Mouse (Mus musculus) lung, embryonic 14.5 days (tissue): ENCODE data around the gene Zfp941. TPM values are rescaled to one million over a fixed set of nuclear protein-coding genes. Genes with fewer than 3 reads are reported as not detected.

Experiments used
- ATAC-seq: fragments of 200-750 bp; cut with Nextera tagmentation; 2 replicates; pipeline ENCODE4 v1.8.0; 2017; ENCODE audit warnings: mild to moderate bottlenecking, moderate TSS enrichment, moderate library complexity; ENCODE audit not compliant: insufficient read depth
- DNase-seq: peaks from one replicate; pipeline ENCODE4 v3.0.0-alpha.2; 2015
- H3K27ac ChIP-seq: fragments of 300-500 bp; sonication (generic); 2 replicates; pipeline ENCODE4 v1.5.1; 2014; ENCODE audit warnings: low read depth, mild to moderate bottlenecking, moderate library complexity
- H3K27me3 ChIP-seq: fragments of 300-500 bp; sonication (generic); 2 replicates; pipeline ENCODE4 v1.6.1; 2014; ENCODE audit warnings: low read length, control low read depth; ENCODE audit not compliant: insufficient read depth
- H3K36me3 ChIP-seq: fragments of 300-500 bp; sonication (generic); 2 replicates; pipeline ENCODE4 v1.6.1; 2014; ENCODE audit warnings: control low read depth; ENCODE audit not compliant: insufficient read depth
- H3K4me1 ChIP-seq: fragments of 300-500 bp; sonication (generic); 2 replicates; pipeline ENCODE4 v1.6.1; 2014; ENCODE audit warnings: antibody characterized with exemption, control low read depth; ENCODE audit not compliant: insufficient read depth
- H3K4me2 ChIP-seq: fragments of 300-500 bp; sonication (generic); 2 replicates; pipeline ENCODE4 v1.6.1; 2014; ENCODE audit warnings: mild to moderate bottlenecking
- H3K4me3 ChIP-seq: fragments of 300-500 bp; sonication (generic); 2 replicates; pipeline ENCODE4 v1.5.1; 2014; ENCODE audit warnings: low read depth, low read length
- H3K9ac ChIP-seq: fragments of 300-500 bp; sonication (generic); 2 replicates; pipeline ENCODE4 v1.6.1; 2014
- H3K9me3 ChIP-seq: fragments of 300-500 bp; sonication (generic); 2 replicates; pipeline ENCODE4 v1.6.1; 2016; ENCODE audit warnings: low read depth, low read length, control low read depth
- CTCF ChIP-seq: IDR thresholded peaks from 2 replicates; pipeline ENCODE4 v1.5.1; 2016; ENCODE audit warnings: antibody characterized with exemption, low read depth
- WGBS: fragments of 180-500 bp; shearing (Covaris S2); extraction: QIAGEN DNeasy Blood & Tissue Kit; methylation state at CpG from one replicate; pipeline ENCODE4 v1.1.7; 2014; 5-methylcytosine and 5-hydroxymethylcytosine counted together
- polyA plus RNA-seq: library from polyadenylated mRNA; unstranded; fragments of >200 nt; fragmentation: Nextera tagmentation; extraction: Ambion mirVana; gene quantifications from 2 replicates; pipeline ENCODE4 v1.2.1, GENCODE M21; 2014

Gene Zfp941
- polyA plus RNA-seq, 1 experiment from 2014 or later: 0.83 TPM

DNA sequence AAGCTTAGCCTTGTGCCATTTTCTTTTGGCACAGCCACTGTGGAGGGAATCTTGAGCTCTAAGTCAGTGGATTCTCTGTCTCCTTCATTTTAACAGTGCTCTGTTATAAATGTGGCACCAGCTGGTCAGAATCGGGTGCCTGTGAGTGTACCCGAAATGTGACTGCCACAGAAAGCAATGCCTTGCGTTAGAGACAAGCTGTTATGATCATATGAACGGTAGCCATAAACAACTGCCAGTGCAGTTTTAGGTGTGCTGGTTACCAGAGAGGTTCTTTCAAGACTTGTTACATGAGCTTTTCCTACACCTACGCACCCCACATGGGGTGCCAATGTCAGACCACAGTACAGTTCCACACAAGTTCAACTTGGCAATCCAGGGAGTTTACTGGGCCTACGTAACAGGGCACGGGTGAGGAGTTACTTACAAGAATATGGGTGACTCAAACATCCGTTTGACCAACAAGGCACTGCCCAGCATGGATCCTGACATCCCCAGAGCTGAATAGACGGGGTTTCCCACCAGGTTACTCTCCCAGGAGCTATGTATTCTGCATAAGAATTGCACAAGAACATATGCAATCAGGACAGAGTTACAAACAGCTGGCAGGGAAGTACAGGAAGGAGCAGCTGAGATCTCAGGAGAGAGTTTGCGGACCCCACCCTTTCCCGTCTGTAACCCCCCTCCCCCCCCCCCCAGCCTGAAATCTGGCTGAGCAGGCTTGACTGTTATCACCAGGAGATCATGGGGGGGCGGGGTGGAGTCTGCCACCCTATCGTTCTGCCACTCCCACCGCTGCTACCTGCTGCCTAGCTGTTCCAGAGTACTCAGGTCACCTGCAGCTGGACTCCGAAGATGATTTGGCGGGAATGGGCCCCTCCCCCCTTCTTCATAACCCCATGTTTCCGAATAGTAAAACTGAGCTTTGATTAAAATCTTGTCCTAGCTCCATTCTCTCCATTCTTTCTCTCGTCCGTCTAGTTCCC is 19.1 kb upstream of the Zfp941 start:
- peaks cover 7% of the 10 kb centered on the region; the same call in 1 of the 2 replicates for H3K27me3 ChIP-seq
- H3K4me2 ChIP-seq: 0 out of 2 replicates have a peak overlapping the region, but pooled peaks have one; percentile 5
- no peak overlapping the region for H3K27ac ChIP-seq
- WGBS: 31% methylated on average over 19 of the region's 19 CpGs
- no peaks in the 10 kb centered on the region for H3K4me1 ChIP-seq
- no peak for ATAC-seq
- H3K4me3 ChIP-seq: no peak overlapping the region
- TF ChIP-seq CTCF: no peak
- H3K36me3 ChIP-seq: no peaks in the 10 kb centered on the region
- no peaks in the 10 kb centered on the region for H3K9me3 ChIP-seq
- no peak for DNase-seq
- no peak overlapping the region for H3K9ac ChIP-seq

DNA sequence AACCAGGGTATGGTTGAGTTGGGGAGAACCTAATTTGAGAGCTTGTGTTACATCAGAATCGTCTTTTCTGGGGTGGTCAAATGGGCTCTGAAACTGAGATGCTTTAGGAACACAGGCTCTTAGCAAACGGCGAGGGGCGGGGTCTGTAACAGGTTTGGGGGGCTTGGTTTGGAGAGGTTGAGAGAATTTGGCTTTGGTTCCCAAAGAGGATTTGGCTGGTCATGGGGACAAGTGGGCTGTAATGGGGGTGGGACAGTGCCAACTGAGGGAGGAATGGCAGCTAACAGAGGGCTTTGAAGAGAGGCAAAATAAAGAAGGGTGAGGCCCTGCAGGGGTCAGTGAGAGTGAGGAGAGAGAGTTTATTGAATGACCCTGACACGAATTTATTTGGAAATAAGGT is 17.6 kb upstream of the Zfp941 start:
- 64% methylated on average over 5 of the region's 5 CpGs for WGBS
- Histone ChIP-seq H3K9me3 (no peaks in the 10 kb centered on the region), H3K36me3 (no peaks in the 10 kb centered on the region), H3K4me3 (no peak overlapping the region), H3K27ac (no peak overlapping the region), H3K9ac (no peak overlapping the region), H3K27me3 (peaks cover 7% of the 10 kb centered on the region; the same call in 1 of the 2 replicates), H3K4me2 (no peak overlapping the region), H3K4me1 (no peaks in the 10 kb centered on the region)
- TF ChIP-seq CTCF: no peak
- no peak for DNase-seq
- ATAC-seq: no peak

DNA sequence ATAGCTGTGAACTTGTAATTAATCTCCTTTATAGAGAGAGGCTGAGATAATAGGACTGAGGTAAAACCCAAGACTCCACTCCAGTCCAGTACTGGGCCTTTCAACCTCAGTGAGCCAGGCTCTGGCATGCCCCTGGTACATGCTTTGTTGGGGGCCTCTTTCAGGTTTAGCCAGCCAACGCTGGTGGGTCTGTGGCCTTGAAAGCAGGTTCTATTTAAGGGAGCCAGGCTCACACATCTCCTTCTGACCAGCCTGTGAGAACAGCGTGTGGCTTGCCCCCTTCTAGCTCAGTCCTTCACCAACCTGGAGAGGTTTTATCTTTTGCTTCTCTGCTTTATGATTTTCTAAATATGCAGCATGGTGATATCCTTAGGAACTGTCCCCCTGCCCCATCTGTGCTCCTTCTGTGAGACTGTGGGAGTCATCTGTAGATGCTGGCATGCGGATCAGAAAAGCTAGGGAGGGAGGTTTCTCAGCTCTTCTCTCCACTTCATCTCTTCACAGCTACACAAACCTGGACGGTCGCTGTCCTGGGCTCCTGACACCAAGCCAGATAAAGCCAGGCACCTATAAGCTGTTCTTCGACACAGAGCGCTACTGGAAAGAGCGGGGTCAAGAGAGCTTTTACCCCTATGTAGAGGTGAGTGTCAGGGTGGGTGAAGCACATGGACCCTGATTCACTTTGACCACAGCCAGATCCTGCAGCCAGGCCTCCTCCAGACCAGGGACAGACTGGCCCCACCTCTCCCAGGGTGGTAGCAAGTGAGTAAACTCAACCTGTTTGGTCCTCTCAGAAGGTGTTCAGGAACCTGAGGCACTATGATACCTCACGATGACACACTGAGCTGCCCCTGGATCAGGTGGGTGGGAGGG is 14.5 kb upstream of the Zfp941 start:
- Histone ChIP-seq H3K9ac (no peak overlapping the region), H3K27ac (no peak overlapping the region), H3K4me1 (no peaks in the 10 kb centered on the region), H3K9me3 (no peaks in the 10 kb centered on the region), H3K4me3 (no peak overlapping the region), H3K4me2 (no peak overlapping the region), H3K36me3 (no peaks in the 10 kb centered on the region), H3K27me3 (peaks cover 7% of the 10 kb centered on the region; the same call in 1 of the 2 replicates)
- DNase-seq (no peak), ATAC-seq (no peak)
- TF ChIP-seq CTCF: no peak
- 67% methylated on average over 9 of the region's 9 CpGs for WGBS

DNA sequence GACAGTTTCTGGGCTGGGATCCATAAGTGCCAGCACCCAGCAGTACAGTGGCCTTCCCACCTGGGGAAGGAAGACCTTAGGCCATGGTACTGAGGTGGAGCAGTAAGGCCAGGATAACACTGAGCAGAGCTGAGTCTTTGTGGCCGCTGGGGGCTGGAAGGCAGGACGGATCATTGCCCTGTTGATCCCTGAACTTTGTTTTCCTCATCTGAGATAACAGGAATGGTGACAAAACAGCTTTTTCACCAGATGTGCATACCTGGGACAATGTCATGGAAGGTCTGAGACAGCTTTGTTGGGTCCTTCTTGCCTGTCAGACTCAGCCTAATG is 13.7 kb upstream of the Zfp941 start:
- DNase-seq: no peak
- Histone ChIP-seq H3K27me3 (no peaks in the 10 kb centered on the region), H3K4me3 (no peak overlapping the region), H3K9ac (no peak overlapping the region), H3K4me1 (no peaks in the 10 kb centered on the region), H3K9me3 (no peaks in the 10 kb centered on the region), H3K4me2 (no peak overlapping the region; the same call in 1 of the 2 replicates), H3K27ac (no peak overlapping the region), H3K36me3 (no peaks in the 10 kb centered on the region)
- WGBS: 59% methylated on average over 2 of the region's 2 CpGs
- TF ChIP-seq CTCF: no peak
- ATAC-seq: peak; percentile 19; the same call in 1 of the 2 replicates

DNA sequence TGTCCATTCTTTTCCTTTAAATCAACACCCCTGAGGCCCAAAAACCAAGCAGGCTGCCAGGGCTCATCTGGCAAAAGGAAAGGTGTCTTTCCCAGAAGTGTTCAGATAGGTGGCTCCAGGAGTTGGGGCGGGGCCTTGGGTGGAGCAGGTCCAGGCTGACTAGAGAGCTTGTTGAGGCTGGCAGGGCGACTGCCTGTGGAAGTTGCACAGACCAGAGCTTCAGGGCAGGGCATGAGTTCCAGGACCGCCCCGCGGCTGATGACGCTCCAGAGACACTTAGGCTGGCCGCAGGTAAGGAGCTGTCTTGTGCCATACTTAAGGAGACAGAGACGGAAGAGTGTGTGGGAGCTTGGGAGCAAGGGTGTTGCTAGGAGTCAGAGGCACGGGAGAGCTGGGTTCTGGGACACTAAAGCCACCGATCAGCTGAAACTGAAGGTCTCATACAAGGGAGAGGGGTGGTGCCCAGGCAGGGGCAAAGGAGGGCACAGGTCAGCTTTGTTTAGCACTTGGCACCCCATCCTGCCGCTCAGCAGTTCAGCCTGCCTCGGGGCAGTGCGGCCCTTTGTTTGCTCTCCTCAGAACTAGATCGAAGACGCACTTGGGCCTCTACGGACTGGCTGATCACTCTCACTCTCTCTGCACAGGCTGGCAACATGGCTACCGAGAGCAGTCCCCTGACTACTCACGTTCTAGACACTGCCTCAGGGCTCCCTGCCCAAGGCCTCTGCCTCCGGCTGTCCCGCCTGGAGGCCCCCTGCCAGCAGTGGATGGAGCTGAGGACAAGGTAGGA is 13.2 kb upstream of the Zfp941 start, which contains the start of gene Urah:
Urah (plus strand) TSS at position 51 of the 790 bp plus-strand sequence.
- peak within 1 kb of the TSS; percentile 13; the same call in 1 of the 2 replicates for H3K4me2 ChIP-seq

DNA sequence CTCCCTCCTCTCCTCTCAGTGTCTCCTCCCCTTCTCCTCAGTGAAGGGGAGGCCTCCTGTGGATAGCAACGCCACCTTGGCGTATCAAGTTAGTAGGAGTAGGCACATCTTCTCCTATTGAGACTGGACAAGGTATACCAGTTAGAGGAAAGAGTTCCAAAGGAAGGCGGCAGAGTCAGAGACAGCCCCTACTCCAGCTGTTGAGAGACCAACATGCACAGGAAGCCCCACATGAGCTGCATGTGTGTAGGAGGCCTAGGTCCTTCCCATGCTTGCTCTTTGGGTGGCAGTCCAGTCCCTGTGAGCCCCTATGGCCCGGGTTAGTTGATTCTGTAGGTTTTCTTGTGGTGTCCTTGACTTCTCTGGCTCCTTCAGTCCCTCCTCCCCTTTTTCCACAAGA is 11.4 kb upstream of the Zfp941 start:
- H3K9me3 ChIP-seq: no peaks in the 10 kb centered on the region
- DNase-seq: no peak
- H3K4me3 ChIP-seq: no peak overlapping the region
- TF ChIP-seq CTCF: no peak
- ATAC-seq: no peak
- WGBS: 76% methylated on average over 4 of the region's 4 CpGs
- H3K27me3 ChIP-seq: no peaks in the 10 kb centered on the region
- no peaks in the 10 kb centered on the region for H3K4me1 ChIP-seq
- no peak overlapping the region for H3K9ac ChIP-seq
- H3K36me3 ChIP-seq: no peaks in the 10 kb centered on the region
- H3K27ac ChIP-seq: no peak overlapping the region
- H3K4me2 ChIP-seq: no peak overlapping the region

More for the DNA sequence above, 13.2 kb upstream of the Zfp941 start, which contains the start of gene Urah:
- no peaks in the 10 kb centered on the region for H3K4me1 ChIP-seq
- H3K27ac ChIP-seq: no peak within 1 kb of the TSS
- H3K4me3 ChIP-seq: no peak within 1 kb of the TSS
- H3K9ac ChIP-seq: no peak within 1 kb of the TSS
- no peak for TF ChIP-seq CTCF
- DNase-seq (peak; percentile 23), ATAC-seq (peak; percentile 72; the same call in 1 of the 2 replicates)
- H3K27me3 ChIP-seq: no peaks in the 10 kb centered on the region
- H3K9me3 ChIP-seq: no peaks in the 10 kb centered on the region
- 40% methylated on average over 20 of the region's 20 CpGs for WGBS
- H3K36me3 ChIP-seq: no peaks in the 10 kb centered on the region
